Mouse (Mus musculus) limb, embryonic 14.5 days (tissue): ENCODE measurements around the gene Rufy3. TPM values are rescaled to one million over a fixed set of nuclear protein-coding genes. Genes with fewer than 3 reads are reported as not detected.
A peak's percentile ranks its signal among the peaks of the same experiment; 100 is the strongest.
"Not testable (repeated sequence)": the region's sequence is repeated elsewhere in the genome, so short reads cannot be mapped to it uniquely, and the experiment has no call there.

Source experiments
- ATAC-seq: fragments of 200-750 bp; cut with Nextera tagmentation; 2 replicates; pipeline ENCODE4 v1.8.0; 2017; ENCODE audit warnings: low read depth, moderate number of reproducible peaks, moderate TSS enrichment; ENCODE audit not compliant: low FRiP score
- DNase-seq: peaks from one replicate; pipeline ENCODE4 v3.0.0-alpha.2; 2015; ENCODE audit warnings: low spot score
- H3K27ac ChIP-seq: fragments of 300-500 bp; sonication (generic); replicated peaks from 2 replicates; pipeline ENCODE4 v1.5.1; 2014; ENCODE audit warnings: low read depth, mild to moderate bottlenecking, low read length, moderate library complexity, mixed read lengths
- H3K27me3 ChIP-seq: fragments of 300-500 bp; sonication (generic); 2 replicates; pipeline ENCODE4 v1.6.1; 2014; ENCODE audit warnings: low read length, mixed read lengths; ENCODE audit not compliant: control insufficient read depth, insufficient read depth
- H3K36me3 ChIP-seq: fragments of 300-500 bp; sonication (generic); 2 replicates; pipeline ENCODE4 v1.6.1; 2014; ENCODE audit warnings: mild to moderate bottlenecking, low read length, moderate library complexity, mixed read lengths; ENCODE audit not compliant: control insufficient read depth, insufficient read depth
- H3K4me1 ChIP-seq: fragments of 300-500 bp; sonication (generic); 2 replicates; pipeline ENCODE4 v1.6.1; 2014; ENCODE audit warnings: antibody characterized with exemption, low read length, mixed read lengths; ENCODE audit not compliant: control insufficient read depth, insufficient read depth
- H3K4me2 ChIP-seq: fragments of 300-500 bp; sonication (generic); replicated peaks from 2 replicates; pipeline ENCODE4 v1.6.1; 2014; ENCODE audit warnings: low read depth, mild to moderate bottlenecking, low read length, moderate library complexity; ENCODE audit not compliant: severe bottlenecking
- H3K4me3 ChIP-seq: fragments of 300-500 bp; sonication (generic); replicated peaks from 2 replicates; pipeline ENCODE4 v1.5.1; 2014; ENCODE audit warnings: low read length
- H3K9ac ChIP-seq: fragments of 300-500 bp; sonication (generic); 2 replicates; pipeline ENCODE4 v1.6.1; 2014; ENCODE audit warnings: mild to moderate bottlenecking, low read depth, low read length, moderate library complexity; ENCODE audit not compliant: severe bottlenecking
- H3K9me3 ChIP-seq: fragments of 300-500 bp; sonication (generic); 2 replicates; pipeline ENCODE4 v1.6.1; 2016; ENCODE audit warnings: low read length; ENCODE audit not compliant: control insufficient read depth
- POLR2A ChIP-seq: fragments of 200-500 bp; IDR thresholded peaks from 2 replicates; pipeline ENCODE4 v1.8.0; 2012; ENCODE audit warnings: inconsistent platforms, mild to moderate bottlenecking, moderate library complexity, borderline replicate concordance; ENCODE audit not compliant: insufficient read depth, insufficient read length; ENCODE audit errors: extremely low read depth
- WGBS: fragments of 180-500 bp; shearing (Covaris S2); extraction: QIAGEN DNeasy Blood & Tissue Kit; methylation state at CpG from one replicate; pipeline ENCODE4 v1.1.7; 2014; 5-methylcytosine and 5-hydroxymethylcytosine counted together
- polyA plus RNA-seq, 2 experiments: library from polyadenylated mRNA; depleted of rRNA in 1 of 2; stranded (reverse) in 1 of 2; unstranded in 1 of 2; fragments of >200 nt; fragmentation: Nextera tagmentation in 1 of 2; extraction: Ambion mirVana in 1 of 2; gene quantifications; 2 replicates each; pipeline versions ENCODE4 v1.2.1 to v1.2.3; 2012 to 2014

Gene Rufy3
- polyA plus RNA-seq, 2 experiments: 9.6 to 15.0 TPM

DNA sequence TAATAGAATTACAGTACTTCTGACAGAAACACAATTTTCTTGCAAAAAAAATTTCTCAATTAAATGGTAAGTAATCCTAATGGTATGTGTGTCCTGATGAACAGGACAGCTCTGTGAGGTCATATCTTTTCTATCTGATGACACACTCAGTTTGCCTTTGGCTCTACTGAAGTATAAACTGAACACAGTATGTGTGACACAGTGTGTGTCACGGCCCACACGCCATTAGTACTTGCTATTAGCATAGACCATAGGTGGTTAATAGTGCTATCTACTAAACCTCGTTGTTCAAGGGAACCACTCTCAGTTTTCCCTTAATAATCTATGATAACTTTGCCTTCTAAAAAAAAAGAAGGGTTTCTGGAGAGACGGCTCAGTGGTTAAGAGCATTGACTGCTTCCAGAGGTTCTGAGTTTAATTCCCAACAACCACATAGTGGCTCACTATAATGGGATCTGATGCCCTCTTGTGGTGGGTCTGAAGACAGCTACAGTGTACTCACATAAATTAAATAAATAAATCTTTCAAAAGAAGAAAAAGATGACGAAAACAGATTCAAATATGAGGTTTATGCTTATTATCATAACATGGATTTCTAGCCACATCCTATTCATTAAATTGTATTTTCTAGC lies 22.1 kb upstream of the Rufy3 start:
- H3K36me3 ChIP-seq: no peaks in the 10 kb centered on the region
- H3K9me3 ChIP-seq: no peaks in the 10 kb centered on the region
- H3K27ac ChIP-seq: no peak overlapping the region
- no peak for TF ChIP-seq POLR2A
- H3K27me3 ChIP-seq: no peaks in the 10 kb centered on the region
- no peak overlapping the region for H3K4me3 ChIP-seq
- H3K9ac ChIP-seq: no peak overlapping the region
- 60% methylated on average over 5 of the region's 5 CpGs for WGBS
- no peaks in the 10 kb centered on the region for H3K4me1 ChIP-seq
- DNase-seq (peak; percentile 24), ATAC-seq (no peak; the same call in 1 of the 2 replicates)
- no peak overlapping the region for H3K4me2 ChIP-seq

DNA sequence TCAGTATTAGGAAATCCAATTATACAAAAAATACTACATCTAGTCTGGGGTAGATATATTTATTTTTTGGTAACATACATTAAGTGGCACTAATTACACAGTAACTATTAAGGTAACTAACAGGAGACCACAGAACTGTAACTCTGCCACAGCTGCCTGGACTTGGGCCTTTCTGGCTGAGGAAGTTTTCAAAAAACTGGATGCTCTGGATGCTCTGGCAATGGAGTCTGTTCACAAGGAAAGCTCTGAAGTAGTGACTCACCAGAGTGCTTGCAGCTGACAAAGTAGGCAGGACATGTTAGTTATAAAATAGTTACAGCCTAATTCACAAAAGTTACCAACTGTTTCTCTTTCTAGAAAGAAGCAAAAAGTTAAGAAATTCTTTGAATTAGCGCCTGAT lies 20.4 kb upstream of the Rufy3 start:
- not testable (repeated sequence) for H3K9me3 ChIP-seq, ATAC-seq, H3K4me1 ChIP-seq, H3K9ac ChIP-seq, H3K36me3 ChIP-seq, H3K4me3 ChIP-seq, H3K27me3 ChIP-seq, DNase-seq, H3K4me2 ChIP-seq, H3K27ac ChIP-seq
- 88% methylated on average over 1 of the region's 1 CpGs for WGBS

DNA sequence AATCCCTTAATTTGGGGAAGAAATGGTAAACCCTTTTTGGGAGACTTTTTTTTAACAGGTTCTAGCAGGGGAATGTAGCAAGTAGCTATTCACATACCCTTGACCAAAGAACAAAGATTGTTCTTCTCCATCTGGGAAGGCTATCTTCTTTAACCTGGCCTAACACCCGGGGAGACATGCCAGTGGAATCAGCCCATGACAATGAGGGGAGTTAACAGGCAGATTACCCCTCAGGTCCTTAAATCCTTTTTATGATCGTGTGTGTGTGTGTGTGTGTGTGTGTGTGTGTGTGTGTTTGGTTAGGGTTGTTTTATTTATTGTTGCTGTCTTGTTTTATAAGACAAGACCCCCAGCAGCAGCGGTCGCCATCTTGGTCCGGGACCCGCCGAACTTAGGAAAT lies 19.3 kb upstream of the Rufy3 start:
- no peak overlapping the region for H3K4me3 ChIP-seq
- no peak overlapping the region for H3K27ac ChIP-seq
- H3K9ac ChIP-seq: no peak overlapping the region
- no peaks in the 10 kb centered on the region for H3K9me3 ChIP-seq
- ATAC-seq (no peak), DNase-seq (no peak)
- WGBS: 87% methylated on average over 7 of the region's 7 CpGs
- H3K27me3 ChIP-seq: no peaks in the 10 kb centered on the region
- H3K4me2 ChIP-seq: no peak overlapping the region
- no peaks in the 10 kb centered on the region for H3K36me3 ChIP-seq
- no peaks in the 10 kb centered on the region for H3K4me1 ChIP-seq
- no peak for TF ChIP-seq POLR2A

DNA sequence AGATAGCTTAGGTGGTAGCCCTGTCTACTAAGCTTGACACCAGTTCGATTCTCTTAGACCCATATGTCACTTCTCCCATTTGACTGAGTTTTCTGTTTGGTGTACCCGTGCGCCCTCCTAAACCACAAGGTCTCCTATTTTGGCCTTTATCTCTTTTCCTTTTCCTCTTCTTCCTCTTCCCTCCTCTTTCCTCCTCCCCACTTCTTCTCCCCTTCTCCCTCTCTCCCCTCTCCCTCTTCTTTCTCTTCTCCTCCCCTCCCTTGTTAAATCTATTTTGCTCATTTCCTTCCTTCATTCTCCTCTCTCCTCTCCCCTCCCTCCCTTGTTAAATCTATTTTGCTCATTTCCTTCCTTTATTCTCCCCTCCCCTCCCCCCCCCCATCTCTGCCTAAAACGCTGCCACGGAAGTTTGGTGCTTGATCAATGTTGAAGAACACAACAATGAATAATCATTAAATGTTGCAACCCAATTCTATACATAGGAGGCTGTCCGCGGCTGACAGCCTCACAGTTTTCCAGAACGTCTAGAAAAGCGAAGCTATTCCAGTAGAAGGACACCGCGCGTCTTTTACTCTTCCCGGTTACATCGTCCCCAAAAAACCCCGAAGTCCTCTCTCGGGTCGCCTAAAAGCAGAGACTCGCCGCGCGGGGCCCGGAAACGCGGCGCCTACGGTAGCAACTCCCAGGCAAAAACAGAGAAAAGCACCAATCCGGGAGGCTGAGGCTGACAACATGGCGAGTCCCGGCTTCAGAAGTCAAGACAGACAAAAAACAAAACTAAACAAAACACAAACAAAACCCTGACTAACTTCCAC lies 11.4 kb upstream of the Rufy3 start:
- Histone ChIP-seq H3K4me2 (peak overlapping the region; percentile 61), H3K27me3 (no peaks in the 10 kb centered on the region), H3K4me1 (peaks cover 10% of the 10 kb centered on the region), H3K27ac (peak overlapping the region; percentile 95), H3K9me3 (no peaks in the 10 kb centered on the region), H3K4me3 (peak overlapping the region; percentile 85), H3K9ac (peak overlapping the region; percentile 94), H3K36me3 (peaks cover 5% of the 10 kb centered on the region; the same call in 1 of the 2 replicates)
- 8% methylated on average over 29 of the region's 29 CpGs for WGBS
- DNase-seq (no peak), ATAC-seq (peak; percentile 64)
- TF ChIP-seq POLR2A: no peak

DNA sequence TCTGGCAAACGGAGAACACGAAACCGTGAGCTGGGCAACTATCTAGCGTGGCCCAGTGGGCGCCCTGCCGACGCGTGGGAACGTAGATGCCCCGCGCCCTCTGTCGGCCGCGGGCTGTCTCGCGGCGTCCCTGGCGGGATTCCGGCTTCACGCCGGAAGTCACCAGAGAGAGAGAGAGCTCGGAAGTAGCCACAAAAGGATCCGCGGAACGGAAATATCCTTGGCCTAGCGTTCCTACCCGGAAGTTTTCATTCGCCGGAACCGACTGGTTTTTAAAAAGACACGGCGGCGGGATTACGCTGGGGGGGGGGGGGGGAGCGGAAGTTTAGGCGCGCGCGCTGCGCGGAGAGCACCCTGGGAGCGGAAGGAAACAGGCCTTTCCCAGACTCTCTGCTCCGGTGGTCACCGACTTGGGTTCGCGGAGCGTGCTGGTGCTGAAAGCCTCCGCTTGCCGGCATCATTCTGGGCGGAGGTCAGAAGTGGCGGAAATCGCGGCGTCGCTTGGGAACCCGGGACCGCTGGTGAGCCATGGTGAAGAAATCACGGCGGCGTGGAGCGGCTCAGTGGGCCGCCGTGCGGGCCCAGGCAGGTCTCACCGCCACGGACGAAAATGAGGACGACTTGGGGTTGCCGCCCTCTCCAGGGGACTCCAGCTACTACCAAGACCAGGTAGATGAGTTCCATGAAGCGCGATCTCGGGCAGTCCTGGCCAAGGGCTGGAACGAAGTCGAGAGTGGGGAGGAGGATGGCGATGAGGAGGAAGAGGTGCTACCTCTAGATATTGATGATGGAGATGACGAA lies 10.6 kb upstream of the Rufy3 start, which contains the start of gene Utp3:
TSS of gene Utp3 (plus strand) at position 377 of the 801 bp plus-strand sequence.
- ATAC-seq: peak; percentile 96
- TF ChIP-seq POLR2A: peak; percentile 95; the same call in 1 of the 2 replicates
- Histone ChIP-seq H3K27ac (peak within 1 kb of the TSS; percentile 95), H3K4me1 (peaks cover 10% of the 10 kb centered on the region), H3K4me3 (peak within 1 kb of the TSS; percentile 85), H3K27me3 (no peaks in the 10 kb centered on the region), H3K9me3 (no peaks in the 10 kb centered on the region), H3K36me3 (peaks cover 5% of the 10 kb centered on the region; the same call in 1 of the 2 replicates), H3K9ac (peak within 1 kb of the TSS; percentile 94), H3K4me2 (peak within 1 kb of the TSS; percentile 89)
- under 1% methylated on average over 68 of the region's 76 CpGs for WGBS
- peak; percentile 99 for DNase-seq
